ENCODE assay signal across 10 mouse cellular contexts in genomic region chr8:123334467-123334866, GRCm38 (mm10). TPM values are rescaled to one million over a fixed set of nuclear protein-coding genes. Genes with fewer than 3 reads are reported as not detected.
DNase-seq lines count a peak whose midpoint lies in the region; ATAC-seq lines count a peak whose summit lies in the region.
"Had no signal": no experiment of that assay in that cellular context is flagged by ENCODE, and none has a peak within 500 bp of the region (broad histone marks: within the 10 kb centered on the region; RNA-seq: fewer than 3 reads in every experiment).

No protein-coding gene starts in this region.

- intact Hi-C loops in heart, postnatal 36 days (cut with DNase I), result no loop called here

- peaks cover 25% of the 10 kb centered on the region for H3K27me3 ChIP-seq in heart, embryonic 10.5 days (ENCODE audit: insufficient read depth, poor library complexity, severe bottlenecking)
- no peaks in the 10 kb centered on the region for H3K27me3 ChIP-seq in hindbrain, embryonic 14.5 days (ENCODE audit: control insufficient read depth, insufficient read depth, low read length)
- H3K27me3 ChIP-seq in midbrain, embryonic 16.5 days (ENCODE audit: control insufficient read depth, insufficient read depth, low read depth, low read length), result no peaks in the 10 kb centered on the region

- peak overlapping the region; percentile 96 for H3K9ac ChIP-seq in hindbrain, embryonic 14.5 days
- H3K9ac ChIP-seq in midbrain, embryonic 16.5 days (ENCODE audit: low read depth, low read length), result peak overlapping the region; percentile 94

- peak overlapping the region; percentile 67 for H3K27ac ChIP-seq in heart, embryonic 10.5 days
- peak overlapping the region; percentile 98 for H3K27ac ChIP-seq in hindbrain, embryonic 14.5 days
- H3K27ac ChIP-seq in midbrain, embryonic 16.5 days (ENCODE audit: low read length), result peak overlapping the region; percentile 95

- H3K9me3 ChIP-seq in heart, embryonic 10.5 days, result no peaks in the 10 kb centered on the region
- H3K9me3 ChIP-seq in hindbrain, embryonic 14.5 days (ENCODE audit: control insufficient read depth, low read length), result no peaks in the 10 kb centered on the region
- H3K9me3 ChIP-seq in midbrain, embryonic 16.5 days (replicated peaks; ENCODE audit: control insufficient read depth, low read length, poor library complexity, severe bottlenecking), result no peaks in the 10 kb centered on the region

- DNase-seq in heart, embryonic 10.5 days (ENCODE audit: low spot score), result no peak
- DNase-seq in heart, postnatal 36 days, result no peak
- DNase-seq in R1 (ENCODE audit: low read depth, low spot score), result peak; percentile 95
- no peak for DNase-seq in hindbrain, embryonic 14.5 days (ENCODE audit: low spot score)
- DNase-seq in urinary bladder, postnatal 10 days (ENCODE audit: low spot score), result no peak
- DNase-seq: cerebellum, adult 8-10 months; heart, postnatal 14 days had no signal

- peaks cover 35% of the 10 kb centered on the region for H3K4me1 ChIP-seq in heart, embryonic 10.5 days
- peaks cover 17% of the 10 kb centered on the region for H3K4me1 ChIP-seq in hindbrain, embryonic 14.5 days (replicated peaks; ENCODE audit: control insufficient read depth, insufficient read depth, low read length)
- H3K4me1 ChIP-seq in midbrain, embryonic 16.5 days (ENCODE audit: control insufficient read depth, insufficient read depth, low read length), result peaks cover 24% of the 10 kb centered on the region

- H3K4me3 ChIP-seq in heart, embryonic 10.5 days, result peak overlapping the region; percentile 72; the same call in 1 of the 2 replicates
- H3K4me3 ChIP-seq in hindbrain, embryonic 14.5 days (replicated peaks; ENCODE audit: low read length), result peak overlapping the region; percentile 93
- H3K4me3 ChIP-seq in midbrain, embryonic 16.5 days (ENCODE audit: low read depth, low read length), result peak overlapping the region; percentile 88

- peak overlapping the region; percentile 86 for H3K4me2 ChIP-seq in hindbrain, embryonic 14.5 days (replicated peaks)
- H3K4me2 ChIP-seq in midbrain, embryonic 16.5 days (ENCODE audit: low read length), result peak overlapping the region; percentile 83

- no peak for ATAC-seq in hindbrain, embryonic 14.5 days (ENCODE audit: low FRiP score)
- ATAC-seq in midbrain, embryonic 16.5 days, result no peak
- ATAC-seq in inflammation-experienced regulatory T-cells, adult 6 months, result no peak
- ATAC-seq in granulocyte monocyte progenitor cell, adult 5-6 weeks (replicated peaks; ENCODE audit: poor library complexity, severe bottlenecking), result no peak

- WGBS in heart, embryonic 10.5 days, result 9% methylated on average over 1 of the region's 1 CpGs
- WGBS in hindbrain, embryonic 14.5 days, result 0% methylated on average over 1 of the region's 1 CpGs
- WGBS in midbrain, embryonic 16.5 days, result 0% methylated on average over 1 of the region's 1 CpGs

- H3K36me3 ChIP-seq in heart, embryonic 10.5 days, result no peaks in the 10 kb centered on the region
- H3K36me3 ChIP-seq in hindbrain, embryonic 14.5 days (replicated peaks; ENCODE audit: control insufficient read depth, insufficient read depth), result no peaks in the 10 kb centered on the region
- H3K36me3 ChIP-seq in midbrain, embryonic 16.5 days (ENCODE audit: control insufficient read depth, insufficient read depth, low read length), result no peaks in the 10 kb centered on the region

RNA-seq across cellular contexts. Expression of gene Spire2, which starts 2.0 kb away (rescaled TPM):
- polyA plus RNA-seq in heart, embryonic 10.5 days (2016; fragmentation: Nextera tagmentation; extraction: Ambion mirVana), result 4.4 TPM in 2 replicates
- total RNA-seq in heart, postnatal 36 days (2021), result under 1 TPM; 0.11 to 0.14 TPM
- 32.4 and 33.1 TPM in 2 replicates for polyA plus RNA-seq in hindbrain, embryonic 14.5 days (2014; fragmentation: Nextera tagmentation; extraction: Ambion mirVana)
- polyA plus RNA-seq in midbrain, embryonic 16.5 days (2015; fragmentation: Nextera tagmentation; extraction: Ambion mirVana), result 39.1 and 42.3 TPM in 2 replicates
- not detected for polyA plus RNA-seq in inflammation-experienced regulatory T-cells, adult 6 months (2017; shearing (Covaris generic))
- total RNA-seq in granulocyte monocyte progenitor cell, adult 5-6 weeks (2014; fragmentation: Nextera tagmentation), result not detected in 2 replicates
- total RNA-seq in granulocyte monocyte progenitor cell, adult 5-6 weeks (2017), result 0.13 TPM in 1 of 2 replicates, not detected in the other

RNA-seq across cellular contexts. Expression of gene Fanca, which starts 16.1 kb away (rescaled TPM):
- 28.9 and 31.5 TPM in 2 replicates for polyA plus RNA-seq in heart, embryonic 10.5 days (2016; fragmentation: Nextera tagmentation; extraction: Ambion mirVana)
- 1 to 10 TPM; 1.7 to 3.4 TPM for total RNA-seq in heart, postnatal 36 days (2021)
- 7.4 and 8.3 TPM in 2 replicates for polyA plus RNA-seq in hindbrain, embryonic 14.5 days (2014; fragmentation: Nextera tagmentation; extraction: Ambion mirVana)
- 5.0 and 5.4 TPM in 2 replicates for polyA plus RNA-seq in midbrain, embryonic 16.5 days (2015; fragmentation: Nextera tagmentation; extraction: Ambion mirVana)
- polyA plus RNA-seq in inflammation-experienced regulatory T-cells, adult 6 months (2017; shearing (Covaris generic)), result 1 to 10 TPM; 5.1 to 9.2 (median 5.2) TPM
- total RNA-seq in granulocyte monocyte progenitor cell, adult 5-6 weeks (2014; fragmentation: Nextera tagmentation), result 52.0 and 70.0 TPM in 2 replicates
- total RNA-seq in granulocyte monocyte progenitor cell, adult 5-6 weeks (2017), result 30.2 and 39.5 TPM in 2 replicates

RNA-seq across cellular contexts. Expression of gene Tcf25, which starts 39.1 kb away (rescaled TPM):
- polyA plus RNA-seq in heart, embryonic 10.5 days (2016; fragmentation: Nextera tagmentation; extraction: Ambion mirVana), result 153 and 172 TPM in 2 replicates
- 100 to 1,000 TPM; 121 to 130 TPM for total RNA-seq in heart, postnatal 36 days (2021)
- 371 and 380 TPM in 2 replicates for polyA plus RNA-seq in hindbrain, embryonic 14.5 days (2014; fragmentation: Nextera tagmentation; extraction: Ambion mirVana)
- 338 and 394 TPM in 2 replicates for polyA plus RNA-seq in midbrain, embryonic 16.5 days (2015; fragmentation: Nextera tagmentation; extraction: Ambion mirVana)
- 100 to 1,000 TPM in 1 of 3 experiments, 10 to 100 TPM in 2; 74.2 to 106 (median 94.3) TPM for polyA plus RNA-seq in inflammation-experienced regulatory T-cells, adult 6 months (2017; shearing (Covaris generic))
- 110 and 113 TPM in 2 replicates for total RNA-seq in granulocyte monocyte progenitor cell, adult 5-6 weeks (2014; fragmentation: Nextera tagmentation)
- total RNA-seq in granulocyte monocyte progenitor cell, adult 5-6 weeks (2017), result 194 and 224 TPM in 2 replicates
